Mouse (Mus musculus): ENCODE measurements around the gene H3f3b.

GRCm38 (mm10) chr11:116025056-116025845 is 2.5 kb downstream of the H3f3b start:
- no peak for TF ChIP-seq GATA1 (IDR thresholded peaks at IDR 0.05; ENCODE audit: borderline replicate concordance, low read length)
- no peak for TF ChIP-seq FLI1 (IDR thresholded peaks at IDR 0.05; ENCODE audit: low read length)
